Mouse (Mus musculus) heart, postnatal 0 days (tissue): ENCODE results near the gene Gm13124.

Experiments
- CTCF ChIP-seq: IDR thresholded peaks from 2 replicates; pipeline ENCODE4 v1.5.1; 2016; ENCODE audit warnings: antibody characterized with exemption, control low read depth, low read depth
- EP300 ChIP-seq: IDR thresholded peaks from 2 replicates; pipeline ENCODE4 v1.6.1; 2016; ENCODE audit warnings: antibody characterized with exemption, low read depth

DNA sequence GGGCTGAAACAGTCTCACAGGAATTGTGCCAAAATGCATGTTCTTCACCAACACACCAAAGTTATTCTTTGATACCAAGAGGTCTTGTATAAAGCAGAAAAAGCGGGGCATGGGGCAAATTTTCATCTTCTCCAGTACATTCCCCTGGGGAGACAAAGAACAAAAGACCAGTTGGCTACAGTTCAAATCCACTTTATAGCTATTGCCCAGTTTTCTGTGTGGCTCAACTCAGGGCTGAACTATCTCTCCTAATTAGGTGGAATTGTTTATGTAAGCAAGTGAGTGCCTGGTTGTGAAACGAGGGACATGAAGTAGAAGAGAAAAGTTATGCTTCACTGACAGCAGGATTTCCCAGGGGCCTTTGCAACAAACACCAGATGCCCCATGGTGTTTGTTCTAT lies 3.7 kb downstream of the Gm13124 start:
- TF ChIP-seq CTCF (no peak), EP300 (no peak)
